Comparison of ENCODE assay signal across 9 mouse cellular contexts in the genomic region with DNA sequence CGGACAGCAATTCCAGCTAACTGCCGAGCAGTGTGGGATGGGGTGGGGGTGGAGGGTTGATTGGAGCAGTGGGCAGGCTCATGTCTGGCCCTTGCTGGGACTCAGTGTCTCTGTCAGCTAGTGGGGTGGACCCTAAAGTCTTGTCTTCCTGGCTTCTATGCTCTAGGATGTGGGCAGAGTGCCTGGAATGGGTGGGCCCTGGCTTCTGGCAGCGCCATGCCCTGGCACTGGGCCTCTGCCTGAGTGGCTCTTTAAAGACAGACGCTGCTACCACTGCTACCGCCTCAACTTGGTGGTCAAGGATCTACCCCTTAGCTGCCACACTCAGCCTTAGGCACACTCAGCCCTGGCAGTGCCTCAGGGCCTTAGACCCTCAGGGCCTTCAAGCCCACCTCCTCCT. TPM values are rescaled to one million over a fixed set of nuclear protein-coding genes. Genes with fewer than 3 reads are reported as not detected.
A peak's percentile ranks its signal among the peaks of the same experiment; 100 is the strongest.
DNase-seq lines count a peak whose midpoint lies in the region; ATAC-seq and TF ChIP-seq lines count a peak whose summit lies in the region.
"Had no signal": no experiment of that assay in that cellular context is flagged by ENCODE, and none has a peak within 500 bp of the region (broad histone marks: within the 10 kb centered on the region; RNA-seq: fewer than 3 reads in every experiment).

No protein-coding gene starts in this region.

- peak overlapping the region; percentile 23; the same call in 1 of the 2 replicates for H3K4me2 ChIP-seq in embryonic facial prominence, embryonic 14.5 days (ENCODE audit: low read depth, low read length)
- peak overlapping the region; percentile 78 for H3K4me2 ChIP-seq in heart, embryonic 13.5 days
- peak overlapping the region; percentile 31; the same call in 1 of the 2 replicates for H3K4me2 ChIP-seq in stomach, embryonic 16.5 days (ENCODE audit: low read depth, low read length)

- no peak overlapping the region for H3K4me3 ChIP-seq in spleen, adult 2 months (ENCODE audit: extremely low read depth, insufficient read depth, insufficient read length)
- H3K4me3 ChIP-seq in embryonic facial prominence, embryonic 14.5 days (ENCODE audit: low read depth, low read length) = no peak overlapping the region
- H3K4me3 ChIP-seq in heart, embryonic 13.5 days = peak overlapping the region; percentile 49
- no peak overlapping the region for H3K4me3 ChIP-seq in stomach, embryonic 16.5 days (replicated peaks; ENCODE audit: low read length)

- no peaks in the 10 kb centered on the region for H3K36me3 ChIP-seq in spleen, adult 2 months (ENCODE audit: control insufficient read depth, insufficient read depth, low read length)
- H3K36me3 ChIP-seq in embryonic facial prominence, embryonic 14.5 days (ENCODE audit: control insufficient read depth, insufficient read depth, low read length) = no peaks in the 10 kb centered on the region
- H3K36me3 ChIP-seq in heart, embryonic 13.5 days = peaks cover 35% of the 10 kb centered on the region
- no peaks in the 10 kb centered on the region for H3K36me3 ChIP-seq in stomach, embryonic 16.5 days (ENCODE audit: control insufficient read depth, insufficient read depth, low read length)

- no peaks in the 10 kb centered on the region for H3K27me3 ChIP-seq in spleen, adult 2 months (ENCODE audit: control insufficient read depth, insufficient read depth, low read length)
- no peaks in the 10 kb centered on the region for H3K27me3 ChIP-seq in embryonic facial prominence, embryonic 14.5 days (replicated peaks; ENCODE audit: control insufficient read depth, insufficient read depth, low read length)
- no peaks in the 10 kb centered on the region for H3K27me3 ChIP-seq in heart, embryonic 13.5 days (replicated peaks)
- H3K27me3 ChIP-seq in stomach, embryonic 16.5 days (ENCODE audit: control insufficient read depth, insufficient read depth, low read length) = no peaks in the 10 kb centered on the region

- 0 out of 2 replicates have a peak overlapping the region, but pooled peaks have one; percentile 13 for H3K27ac ChIP-seq in spleen, adult 2 months (ENCODE audit: insufficient read depth, low read length)
- peak overlapping the region; percentile 48; the same call in 1 of the 2 replicates for H3K27ac ChIP-seq in embryonic facial prominence, embryonic 14.5 days (replicated peaks; ENCODE audit: low read depth, low read length)
- H3K27ac ChIP-seq in heart, embryonic 13.5 days (replicated peaks) = peak overlapping the region; percentile 99
- peak overlapping the region; percentile 39 for H3K27ac ChIP-seq in stomach, embryonic 16.5 days (ENCODE audit: low read length)

- peak; percentile 10; the same call in 1 of the 2 replicates for ATAC-seq in embryonic facial prominence, embryonic 14.5 days (ENCODE audit: low read depth)
- ATAC-seq in heart, embryonic 13.5 days (ENCODE audit: extremely low read depth, insufficient number of reproducible peaks, low FRiP score, low TSS enrichment) = no peak
- peak; percentile 14; the same call in 1 of the 2 replicates for ATAC-seq in stomach, embryonic 16.5 days (ENCODE audit: insufficient read depth, low FRiP score)

- H3K9me3 ChIP-seq in embryonic facial prominence, embryonic 14.5 days (ENCODE audit: control insufficient read depth, low read length) = no peaks in the 10 kb centered on the region
- H3K9me3 ChIP-seq in heart, embryonic 13.5 days = no peaks in the 10 kb centered on the region
- no peaks in the 10 kb centered on the region for H3K9me3 ChIP-seq in stomach, embryonic 16.5 days (replicated peaks; ENCODE audit: control insufficient read depth, low read length)

- TF ChIP-seq CTCF in spleen, adult 2 months (IDR thresholded peaks at IDR 0.05; ENCODE audit: extremely low read depth, insufficient read depth, insufficient read length, insufficient replicate concordance) = no peak

- 0 out of 2 replicates have a peak overlapping the region, but pooled peaks have one; percentile 12 for H3K9ac ChIP-seq in embryonic facial prominence, embryonic 14.5 days (ENCODE audit: low read depth, low read length)
- peak overlapping the region; percentile 87 for H3K9ac ChIP-seq in heart, embryonic 13.5 days
- peak overlapping the region; percentile 58 for H3K9ac ChIP-seq in stomach, embryonic 16.5 days (ENCODE audit: low read length)

- DNase-seq in spleen, adult 2 months (ENCODE audit: low read depth in 1 of 2, low spot score in 2 of 2) = no peak
- DNase-seq in spleen, postnatal 4 days (ENCODE audit: low spot score in 2 of 2) = no peak
- DNase-seq in embryonic facial prominence, embryonic 14.5 days (ENCODE audit: low spot score) = peak; percentile 74
- DNase-seq in kidney, postnatal 25 days = peak; percentile 70 to 78
- DNase-seq in lung, postnatal 10 days = peak; percentile 94
- no peak for DNase-seq in embryo, embryonic 9.5 days (ENCODE audit: extremely low spot score)

- no peak for TF ChIP-seq POLR2A in spleen, adult 2 months (IDR thresholded peaks at IDR 0.05; ENCODE audit: low read depth, low read length)

- no peaks in the 10 kb centered on the region for H3K4me1 ChIP-seq in spleen, adult 2 months (ENCODE audit: control insufficient read depth, insufficient read depth, insufficient read length)
- H3K4me1 ChIP-seq in embryonic facial prominence, embryonic 14.5 days (ENCODE audit: control insufficient read depth, insufficient read depth, low read length) = peaks cover 16% of the 10 kb centered on the region
- H3K4me1 ChIP-seq in heart, embryonic 13.5 days = peaks cover 70% of the 10 kb centered on the region
- peaks cover 48% of the 10 kb centered on the region for H3K4me1 ChIP-seq in stomach, embryonic 16.5 days (ENCODE audit: control insufficient read depth, insufficient read depth, low read length)

- 77% methylated on average over 5 of the region's 5 CpGs for WGBS in spleen, adult 2 months
- 23% methylated on average over 5 of the region's 5 CpGs for WGBS in embryonic facial prominence, embryonic 14.5 days
- 30% methylated on average over 5 of the region's 5 CpGs for WGBS in heart, embryonic 13.5 days
- WGBS in stomach, embryonic 16.5 days = 47% methylated on average over 5 of the region's 5 CpGs

RNA-seq across cellular contexts. Expression of gene Ak1, which starts 7.2 kb away (rescaled TPM):
- 6.3 and 7.4 TPM in 2 replicates for polyA plus RNA-seq in spleen, adult 2 months (2012; rRNA removed)
- 97.8 and 125 TPM in 2 replicates for polyA plus RNA-seq in embryonic facial prominence, embryonic 14.5 days (2014; fragmentation: Nextera tagmentation; extraction: Ambion mirVana)
- 302 and 318 TPM in 2 replicates for polyA plus RNA-seq in heart, embryonic 13.5 days (2015; fragmentation: Nextera tagmentation; extraction: Ambion mirVana)
- polyA plus RNA-seq in stomach, embryonic 16.5 days (2015; fragmentation: Nextera tagmentation; extraction: Ambion mirVana) = 27.4 and 60.2 TPM in 2 replicates

RNA-seq across cellular contexts. Expression of gene Eng, which starts 17.7 kb away (rescaled TPM):
- polyA plus RNA-seq in spleen, adult 2 months (2012; rRNA removed) = 132 and 168 TPM in 2 replicates
- 57.9 and 64.3 TPM in 2 replicates for polyA plus RNA-seq in embryonic facial prominence, embryonic 14.5 days (2014; fragmentation: Nextera tagmentation; extraction: Ambion mirVana)
- polyA plus RNA-seq in heart, embryonic 13.5 days (2015; fragmentation: Nextera tagmentation; extraction: Ambion mirVana) = 148 and 155 TPM in 2 replicates
- 63.6 and 64.5 TPM in 2 replicates for polyA plus RNA-seq in stomach, embryonic 16.5 days (2015; fragmentation: Nextera tagmentation; extraction: Ambion mirVana)

RNA-seq across cellular contexts. Expression of gene St6galnac6, which starts 29.2 kb away (rescaled TPM):
- 22.3 and 32.4 TPM in 2 replicates for polyA plus RNA-seq in spleen, adult 2 months (2012; rRNA removed)
- polyA plus RNA-seq in embryonic facial prominence, embryonic 14.5 days (2014; fragmentation: Nextera tagmentation; extraction: Ambion mirVana) = 11.1 and 12.1 TPM in 2 replicates
- 24.8 and 29.1 TPM in 2 replicates for polyA plus RNA-seq in heart, embryonic 13.5 days (2015; fragmentation: Nextera tagmentation; extraction: Ambion mirVana)
- 17.1 and 18.5 TPM in 2 replicates for polyA plus RNA-seq in stomach, embryonic 16.5 days (2015; fragmentation: Nextera tagmentation; extraction: Ambion mirVana)

RNA-seq across cellular contexts. Expression of gene St6galnac4, which starts 41.8 kb away (rescaled TPM):
- polyA plus RNA-seq in spleen, adult 2 months (2012; rRNA removed) = 34.2 and 40.4 TPM in 2 replicates
- polyA plus RNA-seq in embryonic facial prominence, embryonic 14.5 days (2014; fragmentation: Nextera tagmentation; extraction: Ambion mirVana) = 39.4 and 41.0 TPM in 2 replicates
- polyA plus RNA-seq in heart, embryonic 13.5 days (2015; fragmentation: Nextera tagmentation; extraction: Ambion mirVana) = 37.6 and 38.7 TPM in 2 replicates
- 19.8 and 22.9 TPM in 2 replicates for polyA plus RNA-seq in stomach, embryonic 16.5 days (2015; fragmentation: Nextera tagmentation; extraction: Ambion mirVana)

RNA-seq across cellular contexts. Expression of gene 9430097D07Rik, which starts 53.2 kb away (rescaled TPM):
- not detected in 2 replicates for polyA plus RNA-seq in spleen, adult 2 months (2012; rRNA removed)
- polyA plus RNA-seq in embryonic facial prominence, embryonic 14.5 days (2014; fragmentation: Nextera tagmentation; extraction: Ambion mirVana) = 0.13 and 0.18 TPM in 2 replicates
- polyA plus RNA-seq in heart, embryonic 13.5 days (2015; fragmentation: Nextera tagmentation; extraction: Ambion mirVana) = 0.21 TPM in 1 of 2 replicates, not detected in the other
- 0.10 and 0.15 TPM in 2 replicates for polyA plus RNA-seq in stomach, embryonic 16.5 days (2015; fragmentation: Nextera tagmentation; extraction: Ambion mirVana)
- polyA plus RNA-seq: liver, adult 2 months had no signal

Comparison
In these comparisons a context has a peak if more than half of its experiments do, and no peak if none do; other contexts are left out.
1. DNase-seq: peak in embryonic facial prominence, embryonic 14.5 days (single experiment), kidney, postnatal 25 days (2 of 2) and lung, postnatal 10 days (single experiment); none in spleen, adult 2 months (0 of 2), spleen, postnatal 4 days (0 of 2) and embryo, embryonic 9.5 days (single experiment).
2. H3K27ac ChIP-seq: peak in every context shown above with its lines; median percentile 99 in heart, embryonic 13.5 days; 48 in embryonic facial prominence, embryonic 14.5 days; 39 in stomach, embryonic 16.5 days; 13 in spleen, adult 2 months.
3. H3K4me2 ChIP-seq: peak in every context shown above with its lines; median percentile 78 in heart, embryonic 13.5 days; 31 in stomach, embryonic 16.5 days; 23 in embryonic facial prominence, embryonic 14.5 days.
4. H3K9ac ChIP-seq: peak in every context shown above with its lines; median percentile 87 in heart, embryonic 13.5 days; 58 in stomach, embryonic 16.5 days; 12 in embryonic facial prominence, embryonic 14.5 days.